Mouse (Mus musculus) G1E (cell line): ENCODE measurements at regions not wholly inside any gene's neighbourhood (a gene's known extent, or its start where the extent isn't known, plus 50 kb on each side); places are given as distances from the start of the nearest gene placed in this dataset.

ENCODE experiments used
- CTCF ChIP-seq: IDR thresholded peaks from 2 replicates; pipeline ENCODE4 v1.5.1; 2012; ENCODE audit warnings: low read depth, low read length, inconsistent platforms, mixed read lengths
- POLR2AphosphoS5 ChIP-seq: IDR thresholded peaks from 2 replicates; pipeline ENCODE4 v1.6.1; 2012; ENCODE audit warnings: low read depth, low read length, inconsistent platforms; ENCODE audit not compliant: insufficient replicate concordance
- TAL1 ChIP-seq: conservative IDR thresholded peaks from 2 replicates; pipeline ENCODE4 v1.6.1; 2012; ENCODE audit warnings: low read depth, low read length, inconsistent platforms, mixed read lengths

DNA sequence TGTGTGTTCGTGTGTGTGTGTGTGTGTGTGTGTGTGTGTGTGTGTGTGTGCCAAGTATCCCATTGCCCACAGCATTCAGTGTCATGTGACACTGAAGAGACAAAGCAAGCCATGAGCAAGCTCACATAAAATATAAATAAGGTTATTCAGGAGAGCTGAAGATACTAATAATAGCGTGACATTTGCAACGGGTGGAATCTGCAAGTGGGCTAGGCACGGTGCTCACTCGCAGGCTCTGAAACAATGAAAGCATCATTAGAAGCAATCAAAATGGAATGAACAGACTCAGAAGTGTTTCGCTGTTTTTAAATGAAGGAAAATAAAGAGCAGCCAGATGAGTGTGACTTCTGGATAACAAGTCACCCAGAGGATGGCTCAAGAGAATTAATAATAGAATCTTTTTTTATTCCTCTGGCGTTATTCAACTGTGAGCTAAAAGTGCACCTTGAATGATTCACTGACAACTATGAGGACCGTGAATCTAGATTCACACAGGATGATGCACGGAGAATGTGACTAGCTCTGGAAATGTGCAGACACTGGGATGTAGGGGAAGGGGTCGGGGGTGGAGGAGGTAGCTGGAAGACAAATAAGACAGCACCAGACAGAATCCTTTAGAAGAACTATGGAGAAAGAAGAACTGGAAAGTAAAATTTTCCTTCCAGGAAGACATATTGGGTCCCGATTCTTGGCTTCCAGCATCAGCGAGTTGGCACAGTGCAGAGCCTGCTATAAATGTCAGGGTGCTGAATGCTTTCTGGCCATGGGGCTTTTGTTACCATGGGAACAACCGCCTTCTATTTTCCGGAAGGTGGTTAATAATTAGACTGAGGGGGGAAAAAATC lies 55.3 kb downstream of the Actbl2 start:
- TF ChIP-seq CTCF (no peak), POLR2AphosphoS5 (no peak), TAL1 (no peak)
